Mouse (Mus musculus): Measurements from ENCODE around the gene Noxo1. TPM values are rescaled to one million over a fixed set of nuclear protein-coding genes. Genes with fewer than 3 reads are reported as not detected.

Noxo1 gene
- polyA plus RNA-seq, 1 experiment from 2014 or later = 1.3 TPM

- Histone ChIP-seq H3K27ac (peak within 1 kb of the TSS; percentile 48), H3K4me3 (peak within 1 kb of the TSS; percentile 56), H3K4me1 (peaks cover 16% of the 10 kb centered on the region), H3K9ac (peak within 1 kb of the TSS; percentile 68), H3K27me3 (peaks cover 7% of the 10 kb centered on the region; the same call in 1 of the 2 replicates), H3K9me3 (replicated peaks) (no peaks in the 10 kb centered on the region), H3K4me2 (peak within 1 kb of the TSS; percentile 79), H3K36me3 (ENCODE audit: poor library complexity, severe bottlenecking) (no peaks in the 10 kb centered on the region)
- peak; percentile 98 for ATAC-seq
- WGBS = under 1% methylated on average over 29 of the region's 29 CpGs
Observed at GRCm38 (mm10) chr17:24736330-24737051, 40.5 kb downstream of the Noxo1 start, which contains the start of gene Msrb1. Gene Msrb1, plus strand, starts transcription at chr17:24736642.

DNA sequence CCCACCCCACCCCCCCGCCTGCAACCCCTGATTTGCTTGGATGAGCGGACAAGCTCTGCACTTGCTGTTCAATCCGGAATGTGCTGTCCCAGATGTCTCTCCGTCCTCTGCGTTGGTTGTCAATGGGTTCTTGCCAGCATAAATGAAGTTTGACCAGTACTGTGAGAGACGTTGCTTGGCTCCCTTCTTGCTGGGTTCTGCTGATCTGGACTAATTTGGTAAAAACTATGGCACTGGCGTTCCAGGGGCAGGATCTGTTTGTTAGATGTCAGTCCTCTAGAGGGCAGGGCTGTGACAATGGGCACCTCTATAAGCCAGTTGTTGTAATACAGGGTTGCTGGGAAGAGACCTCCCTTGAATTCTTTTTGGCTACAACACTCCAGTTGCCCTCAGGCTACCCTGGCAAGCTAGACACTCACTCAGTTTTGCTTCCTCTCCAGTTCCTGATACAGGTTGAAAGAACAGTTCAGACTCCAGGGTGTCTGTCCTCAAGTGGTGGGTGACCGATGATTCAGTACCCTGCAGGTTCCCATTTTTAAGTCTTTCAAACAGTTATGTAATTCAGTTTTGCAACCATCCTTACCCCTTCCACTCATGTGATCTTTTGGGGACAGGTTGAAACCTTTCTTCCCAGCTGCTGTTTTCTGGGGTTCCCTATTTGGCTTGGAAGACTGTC lies 41.2 kb downstream of the Noxo1 start:
- H3K4me3 ChIP-seq = peak overlapping the region; percentile 56
- H3K27me3 ChIP-seq = peaks cover 7% of the 10 kb centered on the region; the same call in 1 of the 2 replicates
- H3K27ac ChIP-seq = no peak overlapping the region
- H3K36me3 ChIP-seq (ENCODE audit: poor library complexity, severe bottlenecking) = no peaks in the 10 kb centered on the region; the same call in 1 of the 2 replicates
- peak overlapping the region; percentile 68 for H3K9ac ChIP-seq
- H3K4me1 ChIP-seq = peaks cover 16% of the 10 kb centered on the region
- WGBS = 32% methylated on average over 8 of the region's 8 CpGs
- ATAC-seq = no peak
- no peaks in the 10 kb centered on the region for H3K9me3 ChIP-seq (replicated peaks)
- H3K4me2 ChIP-seq = peak overlapping the region; percentile 79

DNA sequence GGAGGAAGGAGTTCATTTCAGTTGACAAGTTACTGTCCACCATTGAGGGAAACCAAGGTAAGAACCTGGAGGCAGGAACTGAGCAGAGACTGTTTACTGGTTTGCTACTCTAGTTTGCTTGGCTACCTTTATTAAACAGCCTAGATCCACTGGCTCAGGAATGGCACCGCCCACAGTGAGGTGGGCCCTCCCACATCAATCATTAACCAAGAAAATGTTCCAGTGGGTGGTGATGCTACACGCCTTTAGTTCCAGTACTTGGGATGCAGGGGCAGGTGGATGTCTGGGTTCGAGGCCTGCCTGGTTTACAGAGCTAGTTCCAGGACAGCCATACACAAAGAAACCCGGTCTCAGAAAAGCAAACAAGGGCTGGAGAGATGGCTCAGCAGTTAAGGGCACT lies 42.2 kb downstream of the Noxo1 start:
- no peak overlapping the region for H3K9ac ChIP-seq

DNA sequence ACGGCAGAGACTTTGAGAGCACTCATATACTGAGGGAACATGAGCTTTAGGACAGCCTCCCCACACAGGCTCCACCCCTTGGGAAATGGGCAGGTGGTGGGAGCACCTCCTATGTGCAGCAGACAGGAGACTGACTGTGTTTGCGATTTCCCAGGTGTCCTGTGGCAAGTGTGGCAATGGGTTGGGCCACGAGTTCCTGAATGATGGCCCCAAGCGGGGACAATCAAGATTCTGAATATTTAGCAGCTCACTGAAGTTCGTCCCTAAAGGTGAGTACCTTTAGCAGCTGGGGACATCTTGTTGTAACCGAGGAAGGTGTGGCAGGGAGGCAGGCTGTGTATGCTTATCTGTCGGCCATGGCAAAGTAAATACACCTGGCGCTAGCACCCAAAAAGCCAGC lies 43.9 kb downstream of the Noxo1 start:
- Histone ChIP-seq H3K27me3 (no peaks in the 10 kb centered on the region), H3K4me2 (no peak overlapping the region), H3K36me3 (ENCODE audit: poor library complexity, severe bottlenecking) (no peaks in the 10 kb centered on the region; the same call in 1 of the 2 replicates), H3K4me3 (no peak overlapping the region), H3K27ac (no peak overlapping the region), H3K9ac (no peak overlapping the region), H3K4me1 (peaks cover 16% of the 10 kb centered on the region), H3K9me3 (replicated peaks) (no peaks in the 10 kb centered on the region)
- ATAC-seq = no peak
- WGBS = 88% methylated on average over 8 of the region's 8 CpGs

More for the DNA sequence above, 42.2 kb downstream of the Noxo1 start:
- H3K27ac ChIP-seq = no peak overlapping the region
- H3K4me2 ChIP-seq = no peak overlapping the region
- ATAC-seq = no peak
- 87% methylated on average over 4 of the region's 4 CpGs for WGBS
- no peaks in the 10 kb centered on the region; the same call in 1 of the 2 replicates for H3K36me3 ChIP-seq (ENCODE audit: poor library complexity, severe bottlenecking)
- no peak overlapping the region for H3K4me3 ChIP-seq
- H3K9me3 ChIP-seq (replicated peaks) = no peaks in the 10 kb centered on the region
- H3K27me3 ChIP-seq = 0 out of 2 replicates have a peak, but pooled peaks cover 6% of the 10 kb centered on the region
- peaks cover 16% of the 10 kb centered on the region for H3K4me1 ChIP-seq

DNA sequence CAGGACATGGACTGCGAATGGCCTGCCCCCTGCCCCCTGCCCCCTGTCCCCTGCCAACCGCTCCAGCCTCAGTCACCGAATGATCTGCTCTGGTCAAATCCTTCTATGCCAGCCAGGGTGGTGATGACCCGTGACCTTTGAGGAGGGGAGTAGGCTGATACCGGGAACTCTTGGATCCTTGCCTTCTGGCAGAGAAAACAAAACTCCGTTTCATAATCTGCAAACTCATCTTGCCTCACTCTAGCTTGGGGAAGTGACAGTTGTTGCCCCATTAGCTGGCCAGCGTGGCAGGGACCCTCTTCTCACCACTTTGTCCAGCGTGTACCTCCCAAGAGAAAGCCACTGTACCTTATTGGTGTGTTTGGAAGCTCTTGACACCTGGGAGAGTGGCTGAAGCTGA lies 46.3 kb downstream of the Noxo1 start:
- Histone ChIP-seq H3K4me3 (no peak overlapping the region), H3K4me2 (no peak overlapping the region), H3K27ac (no peak overlapping the region), H3K9ac (no peak overlapping the region), H3K4me1 (peaks cover 6% of the 10 kb centered on the region), H3K27me3 (peaks cover 4% of the 10 kb centered on the region), H3K36me3 (ENCODE audit: poor library complexity, severe bottlenecking) (no peaks in the 10 kb centered on the region; the same call in 1 of the 2 replicates), H3K9me3 (replicated peaks) (no peaks in the 10 kb centered on the region)
- no peak for ATAC-seq
- WGBS = 82% methylated on average over 8 of the region's 8 CpGs

DNA sequence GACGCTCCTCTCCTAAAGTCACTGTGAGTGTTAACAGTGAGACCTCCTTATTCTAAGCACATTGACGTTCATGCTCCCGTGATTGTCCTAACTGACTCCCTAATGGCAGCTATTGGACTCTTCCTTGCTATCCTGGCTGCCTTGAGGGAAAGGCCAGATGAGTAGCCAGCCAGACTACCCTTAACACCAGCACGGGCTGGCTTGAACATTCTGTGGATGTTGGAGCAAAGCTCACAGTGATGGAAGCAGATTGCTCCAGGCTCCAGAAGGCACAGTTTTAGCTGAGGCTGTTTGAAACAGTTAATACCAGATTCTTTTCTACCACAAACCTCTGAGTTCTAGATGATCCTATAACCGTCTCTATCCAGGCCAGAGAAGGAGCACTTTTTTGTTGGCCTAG lies 47.9 kb downstream of the Noxo1 start:
- Histone ChIP-seq H3K27me3 (peaks cover 6% of the 10 kb centered on the region), H3K9ac (no peak overlapping the region), H3K27ac (no peak overlapping the region), H3K4me1 (no peaks in the 10 kb centered on the region), H3K36me3 (ENCODE audit: poor library complexity, severe bottlenecking) (no peaks in the 10 kb centered on the region; the same call in 1 of the 2 replicates), H3K4me2 (no peak overlapping the region), H3K4me3 (no peak overlapping the region), H3K9me3 (replicated peaks) (no peaks in the 10 kb centered on the region)
- ATAC-seq = no peak
- WGBS = 67% methylated on average over 5 of the region's 5 CpGs

DNA sequence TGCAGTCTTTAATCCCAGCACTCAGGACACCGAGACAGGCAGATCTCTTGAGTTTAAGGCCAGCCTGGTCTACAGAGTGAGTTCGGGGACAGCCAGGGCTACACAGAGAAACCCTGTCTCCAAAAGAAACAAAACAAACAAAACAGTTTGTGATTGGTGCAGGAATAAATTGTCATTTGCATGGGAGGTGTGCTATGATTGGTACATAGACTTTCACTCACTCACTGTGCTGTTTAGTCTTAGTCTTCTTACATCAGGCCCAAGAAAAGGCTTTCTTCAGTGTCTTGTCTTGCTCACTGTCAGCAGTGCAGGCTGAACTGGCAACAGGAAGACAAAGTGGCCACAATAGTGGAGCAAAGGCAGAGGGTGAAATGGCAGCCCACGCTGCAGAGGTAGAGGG lies 48.3 kb downstream of the Noxo1 start:
- Histone ChIP-seq H3K4me2 (no peak overlapping the region), H3K36me3 (ENCODE audit: poor library complexity, severe bottlenecking) (no peaks in the 10 kb centered on the region; the same call in 1 of the 2 replicates), H3K9ac (no peak overlapping the region), H3K27me3 (peaks cover 10% of the 10 kb centered on the region), H3K4me3 (no peak overlapping the region), H3K4me1 (no peaks in the 10 kb centered on the region), H3K27ac (no peak overlapping the region), H3K9me3 (replicated peaks) (no peaks in the 10 kb centered on the region)
- no peak for ATAC-seq
- WGBS = 63% methylated on average over 3 of the region's 3 CpGs

DNA sequence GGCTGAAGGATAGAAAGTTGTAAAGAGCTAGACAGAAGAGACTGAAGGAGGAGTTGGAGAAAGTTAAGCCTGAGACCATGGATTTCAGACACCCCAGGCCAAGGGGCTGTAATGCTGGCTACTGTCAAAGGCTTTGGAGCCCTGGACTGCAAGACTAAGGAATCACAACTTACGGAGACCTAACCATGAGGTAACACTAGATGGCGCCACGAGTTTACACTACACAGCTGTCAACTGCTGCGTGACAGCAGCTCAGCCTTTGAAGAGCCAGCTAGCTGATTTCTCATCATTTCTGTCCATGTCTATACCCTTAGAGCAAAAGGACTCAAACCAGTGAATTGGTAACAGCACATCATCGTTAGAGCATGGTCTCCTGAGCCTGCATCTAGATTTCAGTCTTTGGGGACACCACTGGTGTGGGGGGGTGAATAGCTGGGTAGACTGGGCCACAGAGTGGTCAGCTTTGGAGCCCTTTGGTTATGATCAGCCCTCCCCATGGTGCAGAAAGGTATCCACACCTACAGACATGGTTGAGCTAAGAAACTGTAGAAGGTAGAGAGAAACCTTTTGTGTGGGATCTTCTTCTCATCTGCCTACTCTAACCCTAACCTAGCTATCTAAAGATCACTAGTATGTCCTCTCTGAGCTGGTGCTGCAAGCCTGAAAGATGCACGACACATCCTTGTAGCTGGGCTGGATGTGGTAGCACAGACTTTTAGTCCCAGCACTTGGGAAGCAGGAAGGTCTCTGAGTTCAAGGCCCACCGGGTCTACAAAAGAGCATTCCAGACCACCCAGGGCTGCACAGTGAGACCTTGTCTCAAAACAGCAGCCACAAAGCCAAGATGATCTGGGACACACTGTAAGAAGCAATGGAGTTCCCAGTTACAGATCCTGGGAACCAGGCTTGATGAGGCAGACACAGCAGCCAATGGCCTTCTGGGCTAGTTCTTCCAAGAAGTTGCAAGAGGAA lies 49.8 kb downstream of the Noxo1 start:
- Histone ChIP-seq H3K4me2 (no peak overlapping the region), H3K36me3 (ENCODE audit: poor library complexity, severe bottlenecking) (no peaks in the 10 kb centered on the region; the same call in 1 of the 2 replicates), H3K4me1 (no peaks in the 10 kb centered on the region), H3K9me3 (replicated peaks) (no peaks in the 10 kb centered on the region), H3K27me3 (peaks cover 22% of the 10 kb centered on the region), H3K9ac (no peak overlapping the region), H3K4me3 (no peak overlapping the region), H3K27ac (no peak overlapping the region)
- ATAC-seq = peak; percentile 75
- 23% methylated on average over 7 of the region's 7 CpGs for WGBS

DNA sequence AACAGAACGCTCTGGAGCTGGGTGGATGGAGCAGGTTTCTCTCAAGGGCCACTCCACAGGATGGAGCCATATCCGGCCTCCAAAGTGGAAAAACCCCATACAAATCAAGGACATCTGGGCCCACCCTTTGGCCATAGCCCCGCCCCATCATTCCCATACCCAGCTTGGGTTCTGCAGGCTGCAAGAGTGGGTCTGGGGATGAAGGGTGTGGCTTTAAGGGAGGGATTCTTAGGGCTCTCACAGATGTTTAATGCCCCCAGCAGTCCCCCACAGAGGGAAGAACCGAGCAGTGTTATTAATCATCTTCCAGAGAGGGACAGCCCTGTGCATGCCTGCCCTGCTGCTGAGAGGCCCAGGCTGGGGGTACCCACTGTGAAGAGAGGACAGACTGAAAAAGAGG lies 51.0 kb downstream of the Noxo1 start:
- no peak overlapping the region for H3K9ac ChIP-seq
- ATAC-seq = no peak
- H3K4me1 ChIP-seq = no peaks in the 10 kb centered on the region
- H3K4me2 ChIP-seq = no peak overlapping the region
- no peak overlapping the region for H3K27ac ChIP-seq
- peaks cover 32% of the 10 kb centered on the region for H3K27me3 ChIP-seq
- no peak overlapping the region for H3K4me3 ChIP-seq
- H3K36me3 ChIP-seq (ENCODE audit: poor library complexity, severe bottlenecking) = no peaks in the 10 kb centered on the region; the same call in 1 of the 2 replicates
- 54% methylated on average over 4 of the region's 4 CpGs for WGBS
- no peaks in the 10 kb centered on the region for H3K9me3 ChIP-seq (replicated peaks)
